23 mouse cellular contexts compared by ENCODE assay signal in the genomic region with DNA sequence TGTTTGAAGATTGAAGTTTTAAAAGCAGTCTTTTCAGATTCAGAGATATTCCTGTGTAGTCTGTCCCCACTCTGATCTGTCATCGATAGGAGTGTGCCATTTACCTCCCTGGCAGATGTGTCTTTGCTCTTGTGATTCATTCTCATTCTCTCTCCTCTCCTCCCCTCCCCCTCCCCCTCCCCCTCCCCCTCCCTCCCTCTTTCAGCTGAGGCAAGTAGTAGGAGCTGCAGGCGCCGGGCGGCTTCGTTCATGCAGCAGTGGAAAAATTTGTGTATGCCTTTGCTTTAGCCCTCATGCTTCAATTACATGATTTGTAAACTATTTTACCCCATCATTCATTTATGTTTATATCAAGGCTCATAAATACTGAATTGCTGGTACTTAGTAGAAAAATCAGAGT. TPM values are rescaled to one million over a fixed set of nuclear protein-coding genes. Genes with fewer than 3 reads are reported as not detected.
DNase-seq lines count a peak whose midpoint lies in the region; ATAC-seq and TF ChIP-seq lines count a peak whose summit lies in the region.
"Had no signal": no experiment of that assay in that cellular context is flagged by ENCODE, and none has a peak within 500 bp of the region (broad histone marks: within the 10 kb centered on the region; RNA-seq: fewer than 3 reads in every experiment).

No protein-coding gene starts in this region.

- no peak for TF ChIP-seq CTCF in stomach, postnatal 0 days (IDR thresholded peaks at IDR 0.05; ENCODE audit: low read depth)

- H3K27me3 ChIP-seq in hindbrain, embryonic 15.5 days, result no peaks in the 10 kb centered on the region
- no peaks in the 10 kb centered on the region for H3K27me3 ChIP-seq in hindbrain, embryonic 12.5 days
- no peaks in the 10 kb centered on the region for H3K27me3 ChIP-seq in stomach, embryonic 16.5 days (ENCODE audit: control insufficient read depth, insufficient read depth, low read length)
- H3K27me3 ChIP-seq in stomach, postnatal 0 days (ENCODE audit: control insufficient read depth, insufficient read depth, low read length), result no peaks in the 10 kb centered on the region
- no peaks in the 10 kb centered on the region for H3K27me3 ChIP-seq in embryonic facial prominence, embryonic 10.5 days (replicated peaks; ENCODE audit: low read depth, poor library complexity, severe bottlenecking)
- no peaks in the 10 kb centered on the region for H3K27me3 ChIP-seq in kidney, embryonic 14.5 days (ENCODE audit: control insufficient read depth, insufficient read depth, low read length)
- H3K27me3 ChIP-seq in liver, embryonic 12.5 days (replicated peaks), result no peaks in the 10 kb centered on the region
- H3K27me3 ChIP-seq: limb, embryonic 15.5 days; megakaryocyte, embryonic 14.5 days had no signal

- no peak overlapping the region for H3K27ac ChIP-seq in hindbrain, embryonic 15.5 days (replicated peaks)
- H3K27ac ChIP-seq in hindbrain, embryonic 12.5 days, result no peak overlapping the region
- H3K27ac ChIP-seq in stomach, embryonic 16.5 days (ENCODE audit: low read length), result no peak overlapping the region
- no peak overlapping the region for H3K27ac ChIP-seq in stomach, postnatal 0 days (replicated peaks)
- H3K27ac ChIP-seq in embryonic facial prominence, embryonic 10.5 days (replicated peaks), result no peak overlapping the region
- no peak overlapping the region for H3K27ac ChIP-seq in kidney, embryonic 14.5 days (ENCODE audit: low read depth, low read length)
- H3K27ac ChIP-seq in liver, embryonic 12.5 days, result no peak overlapping the region
- H3K27ac ChIP-seq: forebrain, embryonic 10.5 days; layer of hippocampus, adult 2 months; limb, embryonic 15.5 days had no signal

- H3K4me3 ChIP-seq in hindbrain, embryonic 15.5 days, result no peak overlapping the region
- no peak overlapping the region for H3K4me3 ChIP-seq in hindbrain, embryonic 12.5 days
- H3K4me3 ChIP-seq in stomach, embryonic 16.5 days (replicated peaks; ENCODE audit: low read length), result no peak overlapping the region
- no peak overlapping the region for H3K4me3 ChIP-seq in stomach, postnatal 0 days (ENCODE audit: low read depth, low read length)
- no peak overlapping the region for H3K4me3 ChIP-seq in embryonic facial prominence, embryonic 10.5 days
- H3K4me3 ChIP-seq in kidney, embryonic 14.5 days (ENCODE audit: low read length), result no peak overlapping the region
- H3K4me3 ChIP-seq in liver, embryonic 12.5 days, result no peak overlapping the region
- H3K4me3 ChIP-seq: forebrain, embryonic 10.5 days; heart, embryonic 10.5 days; layer of hippocampus, adult 2 months; limb, embryonic 15.5 days; megakaryocyte, embryonic 14.5 days; myocyte had no signal

- no peak overlapping the region for H3K9ac ChIP-seq in hindbrain, embryonic 15.5 days
- no peak overlapping the region for H3K9ac ChIP-seq in hindbrain, embryonic 12.5 days
- no peak overlapping the region for H3K9ac ChIP-seq in stomach, embryonic 16.5 days (ENCODE audit: low read length)
- H3K9ac ChIP-seq in stomach, postnatal 0 days (ENCODE audit: low read length), result no peak overlapping the region
- H3K9ac ChIP-seq in kidney, embryonic 14.5 days (ENCODE audit: low read depth, low read length), result no peak overlapping the region
- no peak overlapping the region for H3K9ac ChIP-seq in liver, embryonic 12.5 days
- H3K9ac ChIP-seq: limb, embryonic 15.5 days had no signal

- TF ChIP-seq EP300 in stomach, postnatal 0 days (optimal IDR thresholded peaks at IDR 0.05), result no peak

- WGBS in hindbrain, embryonic 15.5 days, result 4% methylated on average over 5 of the region's 5 CpGs
- 14% methylated on average over 5 of the region's 5 CpGs for WGBS in hindbrain, embryonic 12.5 days
- WGBS in stomach, embryonic 16.5 days, result 55% methylated on average over 5 of the region's 5 CpGs
- WGBS in stomach, postnatal 0 days, result 37% methylated on average over 5 of the region's 5 CpGs
- 9% methylated on average over 5 of the region's 5 CpGs for WGBS in embryonic facial prominence, embryonic 10.5 days
- WGBS in kidney, embryonic 14.5 days, result 50% methylated on average over 5 of the region's 5 CpGs
- 86% methylated on average over 5 of the region's 5 CpGs for WGBS in liver, embryonic 12.5 days (ENCODE audit: insufficient replicate concordance)

- 0 out of 2 replicates have a peak, but pooled peaks have one; percentile 23 for ATAC-seq in hindbrain, embryonic 15.5 days (ENCODE audit: low FRiP score, low read depth)
- ATAC-seq in hindbrain, embryonic 12.5 days (ENCODE audit: low FRiP score), result no peak; the same call in 1 of the 2 replicates
- ATAC-seq in stomach, embryonic 16.5 days (ENCODE audit: insufficient read depth, low FRiP score), result peak; percentile 40; the same call in 1 of the 2 replicates
- ATAC-seq in stomach, postnatal 0 days (ENCODE audit: low FRiP score, low TSS enrichment), result no peak
- ATAC-seq in kidney, embryonic 14.5 days (ENCODE audit: low FRiP score, low TSS enrichment), result no peak
- no peak for ATAC-seq in liver, embryonic 12.5 days

- no peak overlapping the region for H3K4me2 ChIP-seq in hindbrain, embryonic 15.5 days
- H3K4me2 ChIP-seq in hindbrain, embryonic 12.5 days (replicated peaks), result no peak overlapping the region
- H3K4me2 ChIP-seq in stomach, embryonic 16.5 days (ENCODE audit: low read depth, low read length), result no peak overlapping the region
- H3K4me2 ChIP-seq in stomach, postnatal 0 days (replicated peaks; ENCODE audit: low read depth), result no peak overlapping the region
- H3K4me2 ChIP-seq in kidney, embryonic 14.5 days (replicated peaks; ENCODE audit: low read depth, low read length), result no peak overlapping the region
- no peak overlapping the region for H3K4me2 ChIP-seq in liver, embryonic 12.5 days
- H3K4me2 ChIP-seq: limb, embryonic 15.5 days had no signal

- DNase-seq in stomach, postnatal 0 days (ENCODE audit: low spot score), result no peak
- DNase-seq in embryonic facial prominence, embryonic 10.5 days (ENCODE audit: low spot score), result peak; percentile 49
- DNase-seq: adrenal gland, postnatal 10 days; cerebellum, adult 9-11 months; gastrocnemius, postnatal 36 days; heart, postnatal 10 days; kidney, adult 18-20 months; kidney, postnatal 14 days; layer of hippocampus, postnatal 36 days; lung, postnatal 14 days; right cerebral cortex, adult 18-20 months; thymus, postnatal 25 days had no signal

- no peaks in the 10 kb centered on the region for H3K9me3 ChIP-seq in hindbrain, embryonic 15.5 days
- H3K9me3 ChIP-seq in hindbrain, embryonic 12.5 days (replicated peaks), result no peaks in the 10 kb centered on the region
- H3K9me3 ChIP-seq in stomach, embryonic 16.5 days (replicated peaks; ENCODE audit: control insufficient read depth, low read length), result no peaks in the 10 kb centered on the region
- H3K9me3 ChIP-seq in stomach, postnatal 0 days (ENCODE audit: control insufficient read depth, low read length), result no peaks in the 10 kb centered on the region
- H3K9me3 ChIP-seq in embryonic facial prominence, embryonic 10.5 days, result no peaks in the 10 kb centered on the region
- H3K9me3 ChIP-seq in kidney, embryonic 14.5 days (ENCODE audit: control insufficient read depth, low read length), result no peaks in the 10 kb centered on the region
- H3K9me3 ChIP-seq in liver, embryonic 12.5 days (replicated peaks), result no peaks in the 10 kb centered on the region
- H3K9me3 ChIP-seq: forebrain, embryonic 10.5 days; heart, embryonic 10.5 days; limb, embryonic 15.5 days; megakaryocyte, embryonic 14.5 days had no signal

- H3K36me3 ChIP-seq in hindbrain, embryonic 15.5 days, result no peaks in the 10 kb centered on the region
- peaks cover 19% of the 10 kb centered on the region for H3K36me3 ChIP-seq in hindbrain, embryonic 12.5 days
- H3K36me3 ChIP-seq in stomach, embryonic 16.5 days (ENCODE audit: control insufficient read depth, insufficient read depth, low read length), result no peaks in the 10 kb centered on the region
- peaks cover 5% of the 10 kb centered on the region; the same call in 1 of the 2 replicates for H3K36me3 ChIP-seq in stomach, postnatal 0 days (ENCODE audit: control insufficient read depth, insufficient read depth, low read length)
- peaks cover 44% of the 10 kb centered on the region for H3K36me3 ChIP-seq in embryonic facial prominence, embryonic 10.5 days (replicated peaks)
- peaks cover 20% of the 10 kb centered on the region; the same call in 1 of the 2 replicates for H3K36me3 ChIP-seq in kidney, embryonic 14.5 days (ENCODE audit: control insufficient read depth, insufficient read depth, low read length)
- peaks cover 47% of the 10 kb centered on the region for H3K36me3 ChIP-seq in liver, embryonic 12.5 days

- H3K4me1 ChIP-seq in hindbrain, embryonic 15.5 days (replicated peaks), result no peaks in the 10 kb centered on the region; the same call in 1 of the 2 replicates
- H3K4me1 ChIP-seq in hindbrain, embryonic 12.5 days, result peaks cover 8% of the 10 kb centered on the region
- peaks cover 2% of the 10 kb centered on the region; the same call in 1 of the 2 replicates for H3K4me1 ChIP-seq in stomach, embryonic 16.5 days (ENCODE audit: control insufficient read depth, insufficient read depth, low read length)
- no peaks in the 10 kb centered on the region for H3K4me1 ChIP-seq in stomach, postnatal 0 days (replicated peaks; ENCODE audit: control insufficient read depth, insufficient read depth)
- peaks cover 21% of the 10 kb centered on the region for H3K4me1 ChIP-seq in embryonic facial prominence, embryonic 10.5 days
- H3K4me1 ChIP-seq in kidney, embryonic 14.5 days (ENCODE audit: control insufficient read depth, insufficient read depth, low read length), result 0 out of 2 replicates have a peak, but pooled peaks cover 2% of the 10 kb centered on the region
- no peaks in the 10 kb centered on the region for H3K4me1 ChIP-seq in liver, embryonic 12.5 days
- H3K4me1 ChIP-seq: megakaryocyte, embryonic 14.5 days had no signal

RNA-seq across cellular contexts. Expression of gene Cfap44, which starts 13.0 kb away (rescaled TPM):
- polyA plus RNA-seq in hindbrain, embryonic 15.5 days (2015; fragmentation: Nextera tagmentation; extraction: Ambion mirVana), result 5.1 and 5.8 TPM in 2 replicates
- polyA plus RNA-seq in hindbrain, embryonic 12.5 days (2016; fragmentation: Nextera tagmentation; extraction: Ambion mirVana), result 6.4 and 8.3 TPM in 2 replicates
- polyA plus RNA-seq in stomach, embryonic 16.5 days (2015; fragmentation: Nextera tagmentation; extraction: Ambion mirVana), result 0.41 and 0.43 TPM in 2 replicates
- 0.05 and 0.13 TPM in 2 replicates for polyA plus RNA-seq in stomach, postnatal 0 days (2015; fragmentation: Nextera tagmentation; extraction: Ambion mirVana)
- polyA plus RNA-seq in embryonic facial prominence, embryonic 10.5 days (2016; fragmentation: Nextera tagmentation; extraction: Ambion mirVana), result 0.76 and 0.84 TPM in 2 replicates
- 0.30 and 0.46 TPM in 2 replicates for polyA plus RNA-seq in kidney, embryonic 14.5 days (2014; fragmentation: Nextera tagmentation; extraction: Ambion mirVana)
- 0.41 and 0.84 TPM in 2 replicates for polyA plus RNA-seq in liver, embryonic 12.5 days (2016; fragmentation: Nextera tagmentation; extraction: Ambion mirVana)
- polyA plus RNA-seq: myocyte had no signal

RNA-seq across cellular contexts. Expression of gene Spice1, which starts 34.7 kb away (rescaled TPM):
- 11.9 and 15.8 TPM in 2 replicates for polyA plus RNA-seq in hindbrain, embryonic 15.5 days (2015; fragmentation: Nextera tagmentation; extraction: Ambion mirVana)
- 25.5 and 27.0 TPM in 2 replicates for polyA plus RNA-seq in hindbrain, embryonic 12.5 days (2016; fragmentation: Nextera tagmentation; extraction: Ambion mirVana)
- 28.2 and 32.5 TPM in 2 replicates for polyA plus RNA-seq in stomach, embryonic 16.5 days (2015; fragmentation: Nextera tagmentation; extraction: Ambion mirVana)
- polyA plus RNA-seq in stomach, postnatal 0 days (2015; fragmentation: Nextera tagmentation; extraction: Ambion mirVana), result 7.9 and 8.4 TPM in 2 replicates
- 33.9 and 34.5 TPM in 2 replicates for polyA plus RNA-seq in embryonic facial prominence, embryonic 10.5 days (2016; fragmentation: Nextera tagmentation; extraction: Ambion mirVana)
- 18.3 and 34.2 TPM in 2 replicates for polyA plus RNA-seq in kidney, embryonic 14.5 days (2014; fragmentation: Nextera tagmentation; extraction: Ambion mirVana)
- 14.1 and 15.6 TPM in 2 replicates for polyA plus RNA-seq in liver, embryonic 12.5 days (2016; fragmentation: Nextera tagmentation; extraction: Ambion mirVana)

RNA-seq across cellular contexts. Expression of gene Sidt1, which starts 48.6 kb away (rescaled TPM):
- 13.6 and 15.3 TPM in 2 replicates for polyA plus RNA-seq in hindbrain, embryonic 15.5 days (2015; fragmentation: Nextera tagmentation; extraction: Ambion mirVana)
- polyA plus RNA-seq in hindbrain, embryonic 12.5 days (2016; fragmentation: Nextera tagmentation; extraction: Ambion mirVana), result 0.42 and 0.71 TPM in 2 replicates
- polyA plus RNA-seq in stomach, embryonic 16.5 days (2015; fragmentation: Nextera tagmentation; extraction: Ambion mirVana), result 6.8 and 8.7 TPM in 2 replicates
- 9.8 and 11.1 TPM in 2 replicates for polyA plus RNA-seq in stomach, postnatal 0 days (2015; fragmentation: Nextera tagmentation; extraction: Ambion mirVana)
- 0.21 and 0.29 TPM in 2 replicates for polyA plus RNA-seq in embryonic facial prominence, embryonic 10.5 days (2016; fragmentation: Nextera tagmentation; extraction: Ambion mirVana)
- 0.57 and 0.89 TPM in 2 replicates for polyA plus RNA-seq in kidney, embryonic 14.5 days (2014; fragmentation: Nextera tagmentation; extraction: Ambion mirVana)
- not detected in 2 replicates for polyA plus RNA-seq in liver, embryonic 12.5 days (2016; fragmentation: Nextera tagmentation; extraction: Ambion mirVana)
- polyA plus RNA-seq: heart, embryonic 10.5 days; myocyte had no signal

Comparison
In these comparisons a context has a peak if more than half of its experiments do, and no peak if none do; other contexts are left out.
1. ATAC-seq: peak in hindbrain, embryonic 15.5 days (single experiment) and stomach, embryonic 16.5 days (single experiment); none in hindbrain, embryonic 12.5 days (single experiment), stomach, postnatal 0 days (single experiment), kidney, embryonic 14.5 days (single experiment) and liver, embryonic 12.5 days (single experiment).